Mouse (Mus musculus) MEL (cell line): ENCODE data around the gene Skida1. TPM values are rescaled to one million over a fixed set of nuclear protein-coding genes. Genes with fewer than 3 reads are reported as not detected.

Experiments
- DNase-seq: peaks from one replicate; pipeline ENCODE4 v3.0.0; 2011; ENCODE audit warnings: low read depth, low spot score
- H3K27ac ChIP-seq: 2 replicates; pipeline ENCODE4 v1.5.1; 2012; ENCODE audit warnings: low read depth, mild to moderate bottlenecking, control low read depth, low read length, moderate library complexity; ENCODE audit not compliant: control insufficient read depth
- H3K27me3 ChIP-seq, 2 experiments: fragments of 150-350 bp in 1 of 2; sonication (generic) in 1 of 2; 2 replicates each; pipeline ENCODE4 v1.6.1; 2012; ENCODE audit warnings: low read length in 2 of 2, mild to moderate bottlenecking in 2 of 2, improper control_type of control experiment in 1 of 2, moderate library complexity in 1 of 2; ENCODE audit not compliant: insufficient read depth in 2 of 2, control insufficient read depth in 1 of 2
- H3K36me3 ChIP-seq, 2 experiments: 2 replicates each; pipeline ENCODE4 v1.6.1; 2012 to 2014; ENCODE audit warnings: low read length in 2 of 2, improper control_type of control experiment in 1 of 2, inconsistent platforms in 1 of 2, mild to moderate bottlenecking in 1 of 2; ENCODE audit not compliant: insufficient read depth in 2 of 2, control insufficient read depth in 1 of 2
- H3K4me1 ChIP-seq, 2 experiments: fragments of 150-350 bp in 1 of 2; sonication (generic) in 1 of 2; 2 replicates each; pipeline ENCODE4 v1.6.1; 2012; ENCODE audit warnings: low read length in 2 of 2, improper control_type of control experiment in 1 of 2, mild to moderate bottlenecking in 1 of 2; ENCODE audit not compliant: insufficient read depth in 2 of 2, control insufficient read depth in 1 of 2
- H3K4me3 ChIP-seq, 2 experiments: fragments of 150-350 bp in 1 of 2; sonication (generic) in 1 of 2; 2 replicates each; pipeline ENCODE4 v1.5.1; 2012; ENCODE audit warnings: low read depth in 2 of 2, low read length in 2 of 2, mild to moderate bottlenecking in 2 of 2, moderate library complexity in 2 of 2, control low read depth in 1 of 2, improper control_type of control experiment in 1 of 2; ENCODE audit not compliant: control insufficient read depth in 1 of 2, insufficient read depth in 1 of 2
- H3K79me2 ChIP-seq: 2 replicates; pipeline ENCODE4 v1.6.1; 2012; ENCODE audit warnings: mild to moderate bottlenecking, low read length, moderate library complexity; ENCODE audit not compliant: control insufficient read depth, poor library complexity, insufficient read depth
- H3K9ac ChIP-seq: 2 replicates; pipeline ENCODE4 v1.6.1; 2012; ENCODE audit warnings: low read depth, mild to moderate bottlenecking, control low read depth, low read length, moderate library complexity; ENCODE audit not compliant: control insufficient read depth, poor library complexity, severe bottlenecking
- H3K9me3 ChIP-seq: fragments of 150-350 bp; sonication (generic); replicated peaks from 2 replicates; pipeline ENCODE4 v1.6.1; 2012; ENCODE audit warnings: mild to moderate bottlenecking, low read length, improper control_type of control experiment, moderate library complexity; ENCODE audit not compliant: insufficient read depth
- CHD1 ChIP-seq: IDR thresholded peaks from 2 replicates; pipeline ENCODE4 v1.6.1; 2012; ENCODE audit warnings: low read depth, mild to moderate bottlenecking, inconsistent platforms, low read length, improper control_type of control experiment
- CHD2 ChIP-seq: IDR thresholded peaks from 2 replicates; pipeline ENCODE4 v1.6.1; 2011; ENCODE audit warnings: low read length, improper control_type of control experiment
- CTCF ChIP-seq, 3 experiments: IDR thresholded peaks in 2 of 3; conservative IDR thresholded peaks in 1 of 3; 2 replicates each; pipeline ENCODE4 v1.5.1; 2011 to 2012; ENCODE audit warnings: low read length in 3 of 3, low read depth in 2 of 3, mild to moderate bottlenecking in 2 of 3, improper control_type of control experiment in 1 of 3, inconsistent platforms in 1 of 3, mixed read lengths in 1 of 3, moderate library complexity in 1 of 3; ENCODE audit not compliant: control insufficient read depth in 1 of 3, insufficient read depth in 1 of 3, poor library complexity in 1 of 3, severe bottlenecking in 1 of 3
- E2F4 ChIP-seq: IDR thresholded peaks from 2 replicates; pipeline ENCODE4 v1.6.1; 2011; ENCODE audit warnings: low read depth, low read length, improper control_type of control experiment, borderline replicate concordance
- EP300 ChIP-seq, 2 experiments: IDR thresholded peaks; 2 replicates each; pipeline ENCODE4 v1.6.1; 2011; ENCODE audit warnings: improper control_type of control experiment in 2 of 2, low read length in 2 of 2, low read depth in 1 of 2, mild to moderate bottlenecking in 1 of 2
- GABPA ChIP-seq: IDR thresholded peaks from 2 replicates; pipeline ENCODE4 v1.6.1; 2012; ENCODE audit warnings: low read depth, mild to moderate bottlenecking, inconsistent platforms, low read length, improper control_type of control experiment, moderate library complexity
- GATA1 ChIP-seq: IDR thresholded peaks from 2 replicates; pipeline ENCODE4 v1.6.1; 2011; ENCODE audit warnings: low read depth, low read length, improper control_type of control experiment
- HCFC1 ChIP-seq: IDR thresholded peaks from 2 replicates; pipeline ENCODE4 v1.6.1; 2012; ENCODE audit warnings: low read depth, mild to moderate bottlenecking, inconsistent platforms, low read length, improper control_type of control experiment, moderate library complexity
- JUND ChIP-seq: IDR thresholded peaks from 2 replicates; pipeline ENCODE4 v1.6.1; 2011; ENCODE audit warnings: low read depth, mild to moderate bottlenecking, improper control_type of control experiment, low read length
- MAFK ChIP-seq: IDR thresholded peaks from 2 replicates; pipeline ENCODE4 v1.6.1; 2011; ENCODE audit warnings: low read depth, mild to moderate bottlenecking, low read length, improper control_type of control experiment, borderline replicate concordance
- MAX ChIP-seq: IDR thresholded peaks from 2 replicates; pipeline ENCODE4 v1.6.1; 2011; ENCODE audit warnings: low read length, improper control_type of control experiment
- MAZ ChIP-seq: IDR thresholded peaks from 2 replicates; pipeline ENCODE4 v1.6.1; 2012; ENCODE audit warnings: low read depth, mild to moderate bottlenecking, inconsistent platforms, low read length, improper control_type of control experiment
- MXI1 ChIP-seq: IDR thresholded peaks from 2 replicates; pipeline ENCODE4 v1.6.1; 2011; ENCODE audit warnings: mild to moderate bottlenecking, low read depth, low read length, improper control_type of control experiment
- MYC ChIP-seq: IDR thresholded peaks from 2 replicates; pipeline ENCODE4 v1.6.1; 2011; ENCODE audit warnings: low read depth, mild to moderate bottlenecking, low read length, improper control_type of control experiment, moderate library complexity
- NELFE ChIP-seq: IDR thresholded peaks from 2 replicates; pipeline ENCODE4 v1.6.1; 2011; ENCODE audit warnings: low read depth, low read length, improper control_type of control experiment
- NRF1 ChIP-seq: IDR thresholded peaks from 2 replicates; pipeline ENCODE4 v1.6.1; 2014; ENCODE audit warnings: low read depth, mild to moderate bottlenecking, inconsistent platforms, low read length, improper control_type of control experiment, moderate library complexity; ENCODE audit not compliant: poor library complexity, insufficient read depth, severe bottlenecking
- POLR2A ChIP-seq, 2 experiments: IDR thresholded peaks; 2 replicates each; pipeline ENCODE4 v1.6.1; 2011 to 2012; ENCODE audit warnings: low read length in 2 of 2, mild to moderate bottlenecking in 2 of 2, control low read depth in 1 of 2, improper control_type of control experiment in 1 of 2, low read depth in 1 of 2, moderate library complexity in 1 of 2; ENCODE audit not compliant: control insufficient read depth in 1 of 2, insufficient read depth in 1 of 2, poor library complexity in 1 of 2
- RAD21 ChIP-seq: IDR thresholded peaks from 2 replicates; pipeline ENCODE4 v1.6.1; 2011; ENCODE audit warnings: mild to moderate bottlenecking, low read depth, low read length, improper control_type of control experiment
- RCOR1 ChIP-seq: IDR thresholded peaks from 2 replicates; pipeline ENCODE4 v1.6.1; 2012; ENCODE audit warnings: low read depth, mild to moderate bottlenecking, inconsistent platforms, low read length, improper control_type of control experiment
- SMC3 ChIP-seq: IDR thresholded peaks from 2 replicates; pipeline ENCODE4 v1.6.1; 2011; ENCODE audit warnings: low read depth, low read length, improper control_type of control experiment
- TBP ChIP-seq: IDR thresholded peaks from 2 replicates; pipeline ENCODE4 v1.8.0; 2011; ENCODE audit warnings: low read depth, low read length, improper control_type of control experiment
- TCF12 ChIP-seq: IDR thresholded peaks from 2 replicates; pipeline ENCODE4 v1.6.1; 2014; ENCODE audit warnings: low read depth, mild to moderate bottlenecking, inconsistent platforms, low read length, improper control_type of control experiment, moderate library complexity
- ZC3H11A ChIP-seq: IDR thresholded peaks from 2 replicates; pipeline ENCODE4 v1.6.1; 2012; ENCODE audit warnings: low read depth, mild to moderate bottlenecking, inconsistent platforms, low read length, improper control_type of control experiment
- ZMIZ1 ChIP-seq: IDR thresholded peaks from 2 replicates; pipeline ENCODE4 v1.6.1; 2012; ENCODE audit warnings: low read depth, mild to moderate bottlenecking, inconsistent platforms, low read length, improper control_type of control experiment, moderate library complexity
- polyA plus RNA-seq, 2 experiments: library from polyadenylated mRNA; stranded (reverse) in 1 of 2; unstranded in 1 of 2; fragments of >175 nt in 1 of 2; fragments of >200 nt in 1 of 2; gene quantifications; 2 replicates each; pipeline versions ENCODE4 v1.2.1 to v1.2.4; 2012; ENCODE audit warnings: low replicate concordance in 2 of 2, low read depth in 1 of 2; ENCODE audit not compliant: insufficient read length in 2 of 2, insufficient read depth in 1 of 2, missing spikeins in 1 of 2
- total RNA-seq: library from RNA; depleted of rRNA; stranded (reverse); fragments of 300-350 nt; gene quantifications from 2 replicates; pipeline ENCODE4 v1.2.3, GENCODE M21; 2012

The Skida1 gene
- total and polyA plus RNA-seq, 3 experiments, result 0.12 to 0.88 TPM; not detected in 1

GRCm38 (mm10) chr2:18011226-18011625 lies 37.6 kb downstream of the Skida1 start:
- Histone ChIP-seq H3K9ac (no peak overlapping the region), H3K4me3 (no peak overlapping the region), H3K9me3 (no peaks in the 10 kb centered on the region), H3K36me3 (no peaks in the 10 kb centered on the region), H3K4me1 (no peaks in the 10 kb centered on the region)
- TF ChIP-seq CHD1 (no peak), TCF12 (no peak), MAX (no peak), EP300 (IDR thresholded peaks at IDR 0.05; ENCODE audit: low read depth in 1 of 2, low read length in 2 of 2) (no peak), HCFC1 (no peak), ZMIZ1 (no peak), MXI1 (no peak), CHD2 (no peak), GATA1 (no peak), RAD21 (no peak), JUND (no peak), MYC (no peak), NELFE (no peak), TBP (no peak), ZC3H11A (no peak), SMC3 (no peak), MAZ (no peak), E2F4 (no peak)
- TF ChIP-seq, all 39 proteins: peak for 0
- no peak overlapping the region for H3K27ac ChIP-seq
- no peak for DNase-seq
- H3K79me2 ChIP-seq, result no peaks in the 10 kb centered on the region
- H3K27me3 ChIP-seq, result no peaks in the 10 kb centered on the region

- no peak for DNase-seq
- Histone ChIP-seq H3K4me3 (no peak overlapping the region), H3K36me3 (no peaks in the 10 kb centered on the region), H3K27me3 (no peaks in the 10 kb centered on the region; a peak in 1 of 4 replicates), H3K27ac (no peak overlapping the region), H3K79me2 (no peaks in the 10 kb centered on the region), H3K9me3 (no peaks in the 10 kb centered on the region), H3K9ac (no peak overlapping the region), H3K4me1 (no peaks in the 10 kb centered on the region)
- TF ChIP-seq NRF1 (no peak), GATA1 (no peak), RCOR1 (no peak), CTCF (IDR thresholded peaks at IDR 0.05 in 2 of 3, conservative IDR thresholded peaks at IDR 0.05 in 1 of 3; ENCODE audit: control insufficient read depth in 1 of 3, insufficient read depth in 1 of 3, low read depth in 2 of 3, low read length in 3 of 3, poor library complexity in 1 of 3, severe bottlenecking in 1 of 3) (no peak), POLR2A (IDR thresholded peaks at IDR 0.05; ENCODE audit: control insufficient read depth in 1 of 2, insufficient read depth in 1 of 2, low read depth in 1 of 2, low read length in 2 of 2, poor library complexity in 1 of 2) (no peak), GABPA (no peak), MAFK (no peak), TBP (no peak)
These were observed 43.7 kb downstream of the Skida1 start for GRCm38 (mm10) chr2:18005137-18005536.
